Mouse (Mus musculus): ENCODE measurements around the gene Lrrc34.

DNA sequence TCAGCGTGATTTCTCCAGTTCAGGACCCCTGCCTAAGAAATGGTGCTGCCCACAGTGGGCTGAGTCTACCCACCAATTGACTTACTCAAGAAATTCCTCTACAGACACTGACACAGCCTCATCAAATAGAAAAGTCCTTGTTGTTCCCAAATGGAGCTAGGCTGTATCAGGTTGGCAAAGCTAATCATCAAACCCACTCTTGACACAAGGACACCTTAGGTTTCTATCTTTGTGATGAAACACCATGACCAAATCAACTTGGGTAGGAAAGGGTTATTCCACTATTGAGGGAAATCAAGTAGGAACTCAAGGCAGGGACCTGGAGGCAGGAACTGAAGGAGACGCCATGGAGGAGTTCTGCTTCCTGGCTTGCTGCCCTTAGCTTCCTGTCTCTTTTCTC, 3.5 kb downstream of the Lrrc34 start, which contains the start of gene Lrriq4:
- TF ChIP-seq EP300 (IDR thresholded peaks at IDR 0.05; ENCODE audit: insufficient read depth, low read depth, low read length): no peak
- no peak for TF ChIP-seq POLR2A (IDR thresholded peaks at IDR 0.05; ENCODE audit: insufficient read depth, low read length)
- no peak for TF ChIP-seq CTCF (IDR thresholded peaks at IDR 0.05; ENCODE audit: low read depth, low read length)

Data from ES-Bruce4 (cell line).